Mouse (Mus musculus) C2C12 (cell line): ENCODE measurements around the gene Izumo4.

Experiments
- CEBPB ChIP-seq: IDR thresholded peaks from one replicate; pipeline ENCODE4 v1.6.1; 2011; ENCODE audit warnings: low read depth, mild to moderate bottlenecking, control low read depth, moderate library complexity
- CTCF ChIP-seq: IDR thresholded peaks from one replicate; pipeline ENCODE4 v1.5.1; 2011; ENCODE audit not compliant: control insufficient read depth, insufficient read depth, insufficient read length
- MYOG ChIP-seq: IDR thresholded peaks from one replicate; pipeline ENCODE4 v1.6.1; 2011; ENCODE audit not compliant: control insufficient read depth, insufficient read length; ENCODE audit errors: extremely low read depth
- USF1 ChIP-seq: IDR thresholded peaks from one replicate; pipeline ENCODE4 v1.6.1; 2011; ENCODE audit warnings: low read depth, mild to moderate bottlenecking, control low read depth, moderate library complexity

DNA sequence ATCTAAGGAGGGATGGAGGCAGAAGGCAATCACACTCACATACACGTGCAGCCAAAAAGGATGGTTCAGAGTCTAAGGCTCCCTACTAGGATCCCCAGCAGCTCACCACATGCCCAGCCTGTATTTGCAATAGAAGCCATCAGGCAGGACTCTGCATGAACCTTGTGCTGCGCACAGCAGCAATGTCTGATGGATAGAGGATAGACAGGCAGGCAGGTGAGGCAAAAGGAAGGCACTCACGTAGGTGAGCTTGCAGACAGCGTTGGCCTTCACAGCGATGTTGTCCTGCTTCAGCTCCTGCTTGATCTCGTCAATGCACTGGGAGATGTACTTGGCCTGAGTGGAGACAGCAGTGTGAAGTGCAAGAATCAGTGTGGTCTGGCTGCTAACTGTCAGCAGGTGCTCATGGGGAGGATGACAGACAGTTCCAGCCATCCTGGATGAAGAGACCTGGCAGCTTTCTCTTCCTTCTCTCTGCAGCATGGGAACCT, 30.7 kb downstream of the Izumo4 start:
- TF ChIP-seq CTCF (no peak), CEBPB (no peak), MYOG (no peak), USF1 (no peak)
